Mouse (Mus musculus) cerebellum, adult 9-10 months (tissue): ENCODE data around the gene Fitm1.

ENCODE experiments used
- DNase-seq: peaks from one replicate; pipeline ENCODE4 v3.0.0; 2022

Gene Fitm1

DNA sequence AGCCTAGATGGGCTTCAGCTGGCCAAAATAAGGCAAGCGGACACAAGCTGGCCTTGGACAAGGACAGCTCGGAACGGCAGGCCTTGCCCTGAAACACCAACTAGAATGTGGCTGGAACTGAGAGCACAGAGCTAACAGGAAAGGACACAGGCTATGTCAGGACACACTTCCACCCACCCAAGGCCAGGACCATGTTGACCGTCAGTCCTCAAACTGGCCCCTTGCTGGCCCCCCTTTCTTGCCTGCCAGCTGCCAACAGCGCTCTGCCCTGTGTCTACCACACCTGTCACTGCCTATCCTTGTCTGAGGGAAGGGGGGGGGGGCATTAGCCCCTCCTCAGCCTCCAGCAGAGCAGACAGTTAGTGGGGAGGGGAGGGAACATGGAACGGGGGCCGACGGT is at the start of gene Fitm1:
TSS of gene Fitm1 (plus strand) at position 316 of the 400 bp plus-strand sequence.
- DNase-seq, result no peak

DNA sequence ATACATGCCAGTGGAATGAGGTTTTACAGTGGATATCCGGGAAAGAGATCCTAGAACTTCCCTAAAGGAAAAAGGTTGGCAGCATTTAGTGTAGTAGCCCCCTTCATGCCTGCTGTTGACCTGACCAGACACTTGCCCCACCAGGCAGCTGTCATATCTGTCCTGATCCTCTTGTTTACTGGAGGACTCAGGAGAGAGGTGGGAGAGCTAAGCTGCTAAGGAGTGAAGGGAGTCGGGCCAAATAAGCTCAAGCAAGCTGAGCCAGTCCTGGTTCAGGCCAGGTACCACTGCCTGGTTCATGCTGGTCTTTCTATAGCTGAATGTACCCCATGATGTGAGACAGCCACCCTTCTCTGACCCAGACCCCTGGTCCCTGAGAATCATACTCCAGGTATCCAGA is 48.7 kb upstream of the Fitm1 start:
- no peak for DNase-seq

DNA sequence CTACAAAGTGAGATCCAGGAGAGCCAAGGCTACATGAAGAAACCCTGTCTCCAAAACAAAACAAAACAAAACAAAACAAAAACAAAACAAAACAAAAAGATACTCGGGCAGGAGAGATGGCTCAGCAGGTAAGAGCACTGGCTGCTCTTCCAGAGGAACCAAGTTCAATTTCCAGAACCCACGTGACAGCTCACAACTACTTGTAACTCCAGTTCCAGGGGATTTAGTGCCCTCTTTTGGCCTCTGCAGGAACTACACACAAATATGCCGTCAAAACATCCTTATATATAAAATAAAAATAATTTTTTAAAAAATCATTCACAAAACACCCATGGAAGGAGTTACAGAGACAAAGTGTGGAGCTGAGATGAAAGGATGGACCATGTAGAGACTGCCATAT is 47.5 kb upstream of the Fitm1 start:
- peak; percentile 48 for DNase-seq

DNA sequence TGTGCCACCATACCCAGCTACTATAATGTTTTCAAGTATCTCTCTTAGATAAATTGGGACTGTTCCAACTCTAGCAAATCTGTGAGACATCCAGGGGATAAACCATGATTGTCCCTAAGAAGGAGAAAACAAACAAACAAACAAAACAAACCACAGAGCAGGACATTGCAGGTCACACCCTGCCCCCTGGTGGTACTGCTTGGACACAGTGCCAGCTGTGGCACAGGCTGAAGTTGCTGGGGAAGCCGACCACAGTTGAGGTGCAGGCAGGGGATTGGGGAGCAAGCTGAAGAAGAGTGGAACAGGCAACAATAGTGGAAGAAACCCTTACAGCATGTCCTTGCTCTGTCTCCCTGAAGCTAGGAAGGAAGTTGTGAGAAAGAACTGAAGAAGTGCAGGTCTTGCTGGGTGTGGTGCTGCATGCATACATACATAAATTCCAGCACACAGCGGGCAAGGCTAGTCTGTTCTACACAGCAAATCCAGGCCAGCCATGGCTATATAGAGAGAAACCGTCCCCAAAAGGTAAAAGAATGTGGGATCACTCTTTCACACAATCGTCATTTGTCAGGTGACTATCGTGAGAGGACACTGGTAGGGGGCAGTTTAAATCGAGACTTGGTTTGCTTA is 39.2 kb upstream of the Fitm1 start:
- no peak for DNase-seq

DNA sequence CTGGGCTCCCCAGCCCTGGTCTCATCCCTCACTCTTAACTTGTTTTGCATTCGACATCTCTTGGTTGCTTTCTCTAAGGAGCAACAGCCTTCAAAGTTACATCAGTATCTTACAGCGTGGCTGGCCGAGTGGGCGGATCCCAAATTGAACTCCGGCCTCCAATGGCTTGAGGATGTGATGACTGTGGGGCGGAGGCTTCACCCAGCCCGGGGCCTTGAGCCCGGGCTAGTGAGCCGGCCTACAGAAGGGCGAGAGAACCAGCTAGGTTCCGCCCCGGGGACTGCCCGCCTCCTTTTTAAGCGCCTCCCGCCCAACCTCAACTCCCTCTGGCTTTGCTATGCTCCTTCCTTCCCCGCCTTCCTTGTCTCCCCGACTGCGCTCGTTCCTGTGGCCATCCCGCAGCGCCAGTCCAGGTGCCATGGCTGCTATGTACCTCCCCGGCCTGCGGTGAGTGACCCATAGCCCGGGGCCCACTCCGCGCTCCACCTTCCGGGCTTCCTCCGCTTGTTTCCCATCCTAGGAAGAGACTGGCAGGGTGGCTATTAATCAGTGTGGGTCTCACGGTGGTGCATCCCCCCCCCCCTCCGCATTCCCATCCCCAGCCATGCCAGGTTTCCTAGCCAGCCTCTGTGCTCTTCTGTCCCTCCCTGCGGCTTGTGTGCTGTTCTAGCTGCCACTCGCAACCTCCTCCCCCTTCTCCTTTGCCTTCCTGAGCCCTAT is 35.2 kb upstream of the Fitm1 start, which contains the start of gene Pck2:
TSS of gene Pck2 (plus strand) at position 200 of the 720 bp plus-strand sequence.
- peak; percentile 89 for DNase-seq

DNA sequence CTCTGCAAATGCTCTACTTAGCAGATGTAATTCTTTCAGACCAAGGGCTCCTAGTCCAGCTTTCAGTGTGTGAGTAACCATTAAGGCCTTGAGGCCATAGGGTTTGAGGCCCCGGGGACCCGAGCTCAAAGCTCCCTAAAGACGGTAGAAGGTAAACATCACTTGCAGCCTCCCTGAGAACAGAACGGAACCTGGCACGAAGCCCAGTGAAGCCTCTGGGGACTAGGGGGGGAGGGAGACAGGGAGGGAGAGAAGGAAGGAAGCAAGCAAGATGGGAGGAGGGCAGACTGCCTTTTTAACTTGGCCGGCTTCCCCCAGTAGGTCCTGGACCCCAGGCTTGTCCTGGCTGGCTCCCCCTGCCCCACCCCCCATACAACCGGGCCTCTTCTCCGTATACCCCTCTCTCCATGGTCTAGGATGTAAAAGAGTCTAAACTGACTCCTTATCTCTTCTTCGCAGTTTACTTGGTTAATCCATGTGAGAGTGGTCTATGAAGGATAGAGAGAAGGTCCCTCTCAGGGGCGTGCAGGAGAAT is 34.6 kb upstream of the Fitm1 start:
- peak; percentile 88 for DNase-seq

DNA sequence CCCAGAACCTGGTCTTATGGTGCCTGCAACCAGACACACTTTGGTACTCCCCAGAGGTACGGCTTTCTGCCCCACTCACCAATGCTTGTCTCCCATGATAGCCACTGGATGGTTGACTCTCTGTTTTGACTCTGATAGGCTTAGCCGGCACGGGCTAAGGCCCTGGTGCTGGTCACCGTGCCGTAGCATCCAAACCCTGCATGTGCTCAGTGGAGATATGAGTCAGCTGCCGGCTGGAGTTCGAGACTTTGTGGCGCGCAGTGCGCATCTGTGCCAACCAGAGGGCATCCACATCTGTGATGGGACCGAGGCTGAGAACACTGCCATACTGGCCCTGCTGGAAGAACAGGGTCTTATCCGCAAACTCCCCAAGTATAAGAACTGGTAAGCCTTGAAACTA is 33.1 kb upstream of the Fitm1 start:
- DNase-seq, result no peak

DNA sequence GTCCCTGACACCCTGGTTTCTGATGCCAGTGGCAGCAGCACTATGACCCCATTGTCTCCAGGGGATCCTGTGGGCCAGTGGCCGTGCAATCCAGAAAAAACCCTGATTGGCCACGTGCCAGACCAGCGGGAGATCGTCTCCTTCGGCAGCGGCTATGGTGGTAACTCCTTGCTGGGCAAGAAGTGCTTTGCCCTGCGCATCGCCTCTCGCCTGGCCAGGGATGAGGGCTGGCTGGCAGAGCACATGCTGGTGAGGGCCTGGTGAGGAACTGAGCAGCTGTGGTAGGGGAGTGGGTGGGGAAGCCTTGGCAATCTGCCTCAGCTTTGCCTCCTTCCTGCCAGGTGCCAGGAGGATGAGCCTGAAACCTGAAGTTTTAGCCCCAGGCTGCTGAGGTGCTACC is 31.1 kb upstream of the Fitm1 start:
- DNase-seq, result peak; percentile 47

DNA sequence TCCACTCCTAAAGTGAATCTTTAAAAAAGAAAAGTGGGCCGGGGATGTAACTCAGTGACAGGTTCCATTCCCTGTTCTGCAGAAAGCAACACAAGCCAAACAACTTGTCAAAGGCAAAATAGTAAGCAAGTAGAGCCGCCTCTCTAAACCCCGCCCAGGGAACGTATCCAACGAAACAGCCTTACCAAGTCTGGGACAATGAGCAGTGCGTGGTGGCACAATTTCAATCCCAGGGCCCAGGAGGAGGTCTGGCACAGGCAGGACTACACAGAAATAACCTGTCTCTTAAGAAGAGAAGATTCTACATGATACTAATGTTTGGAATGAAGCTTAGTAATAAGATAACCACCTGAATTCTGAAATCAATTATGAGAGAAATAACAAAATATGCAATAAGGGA is 25.2 kb upstream of the Fitm1 start:
- no peak for DNase-seq

DNA sequence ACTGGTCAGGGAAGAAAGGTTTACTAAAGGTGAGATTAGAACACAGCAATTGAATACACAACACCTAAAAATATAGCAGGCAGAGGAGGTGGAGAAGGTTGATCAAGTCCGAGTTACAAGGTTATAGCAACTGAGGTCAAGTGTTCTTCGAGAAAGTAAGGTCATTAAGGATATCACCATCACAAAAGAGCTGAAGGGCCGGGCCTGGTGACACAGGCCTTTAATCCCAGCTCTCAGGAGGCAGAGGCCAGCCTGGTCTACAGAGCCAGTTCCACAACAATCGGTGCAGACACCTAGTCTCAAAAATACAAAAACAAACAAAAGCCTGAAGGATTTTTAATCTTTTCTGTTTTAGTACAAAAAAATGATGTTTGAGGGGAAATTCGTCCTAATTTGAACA is 24.1 kb upstream of the Fitm1 start:
- no peak for DNase-seq

DNA sequence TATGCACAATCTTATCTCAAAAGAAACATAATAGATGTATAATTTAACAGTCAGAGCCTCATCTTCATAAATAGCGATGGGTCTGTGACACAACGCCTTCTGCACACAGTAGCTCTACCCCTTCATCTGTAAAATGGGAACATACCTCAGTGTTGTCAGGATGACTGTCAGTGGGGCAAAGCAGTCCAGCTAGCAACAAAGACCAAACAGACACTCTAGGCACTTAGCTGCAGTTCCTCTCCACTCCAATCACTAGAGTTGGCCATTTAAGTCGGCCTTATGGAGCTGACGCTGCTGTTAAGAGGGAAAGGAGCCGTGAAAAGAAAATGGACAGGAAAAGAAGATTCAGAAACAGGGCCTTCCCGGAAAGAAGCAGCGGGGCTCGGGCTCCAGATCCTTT is 23.6 kb upstream of the Fitm1 start:
- no peak for DNase-seq

DNA sequence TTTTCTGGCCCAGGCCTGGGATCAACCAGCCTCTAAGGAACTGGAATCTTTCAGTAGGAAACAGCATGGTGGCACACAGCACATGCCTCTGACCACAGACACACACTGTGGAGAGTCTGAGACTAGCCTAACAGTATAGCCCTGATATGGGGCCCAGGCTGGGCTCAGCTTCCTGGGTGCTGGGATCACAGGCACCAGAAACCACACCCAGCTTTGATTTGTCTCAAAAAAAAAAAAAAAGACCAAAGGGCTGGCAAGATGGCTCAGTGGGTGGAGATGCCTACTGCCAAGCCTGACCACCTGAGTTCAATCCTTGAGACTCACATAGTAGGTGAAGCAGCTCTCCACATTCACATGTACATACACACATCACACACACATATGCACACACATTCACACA is 20.8 kb upstream of the Fitm1 start:
- DNase-seq, result no peak

DNA sequence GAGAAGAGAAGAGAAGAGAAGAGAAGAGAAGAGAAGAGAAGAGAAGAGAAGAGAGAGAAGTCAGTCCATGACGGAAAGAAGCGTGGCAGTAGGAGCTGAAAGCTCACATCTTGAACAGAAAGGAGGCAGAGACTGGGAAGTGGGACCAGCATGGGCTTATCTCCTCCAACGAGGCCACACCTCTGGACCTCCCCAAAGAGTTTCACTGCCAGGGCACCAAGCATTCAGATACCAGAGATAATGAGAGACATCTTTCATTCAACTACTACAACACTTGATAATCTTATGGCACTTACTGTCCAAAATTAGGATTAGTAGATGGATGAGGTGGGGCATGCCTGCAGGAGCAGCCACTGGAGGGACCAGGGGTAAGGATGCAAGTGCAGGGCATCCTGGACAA is 19.6 kb upstream of the Fitm1 start:
- no peak for DNase-seq

DNA sequence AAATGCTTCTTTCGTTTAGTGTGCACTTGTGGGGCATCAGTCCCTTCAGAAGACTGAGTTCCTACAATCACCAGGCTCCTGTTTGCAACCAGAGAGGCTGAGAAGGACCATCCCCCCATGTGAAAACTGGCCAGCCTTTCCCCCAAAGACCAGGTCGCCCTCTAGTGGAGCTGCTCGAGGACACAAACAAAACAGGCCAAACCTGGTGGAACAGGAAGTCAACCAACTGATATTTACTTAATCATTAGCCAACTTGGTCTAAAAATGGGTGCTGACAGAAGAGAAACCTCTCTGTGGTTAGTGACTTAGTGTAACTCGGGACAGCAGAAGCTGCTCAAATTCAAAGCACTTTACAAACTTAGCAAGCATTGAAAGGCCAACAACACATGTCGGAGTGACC is 18.4 kb upstream of the Fitm1 start:
- peak; percentile 85 for DNase-seq

DNA sequence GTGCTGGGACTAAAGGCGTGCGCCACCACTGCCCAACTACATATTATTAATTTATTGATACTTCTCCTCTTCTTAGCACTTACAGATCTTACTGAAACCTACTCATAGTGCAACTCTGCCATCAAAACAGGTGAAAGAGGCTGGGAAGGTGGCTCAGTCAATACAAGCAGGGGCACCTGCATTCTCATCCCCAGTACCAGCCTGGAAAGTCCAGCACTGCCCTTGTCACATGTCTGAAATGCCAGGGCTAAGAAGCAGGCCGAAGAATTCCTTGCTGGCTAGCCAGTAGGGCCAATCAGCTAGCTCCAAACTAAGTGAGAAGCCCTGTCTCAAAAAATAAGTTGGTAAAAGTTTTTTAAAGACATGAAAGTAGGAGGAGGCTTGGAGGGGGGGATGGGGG is 17.8 kb upstream of the Fitm1 start:
- no peak for DNase-seq

DNA sequence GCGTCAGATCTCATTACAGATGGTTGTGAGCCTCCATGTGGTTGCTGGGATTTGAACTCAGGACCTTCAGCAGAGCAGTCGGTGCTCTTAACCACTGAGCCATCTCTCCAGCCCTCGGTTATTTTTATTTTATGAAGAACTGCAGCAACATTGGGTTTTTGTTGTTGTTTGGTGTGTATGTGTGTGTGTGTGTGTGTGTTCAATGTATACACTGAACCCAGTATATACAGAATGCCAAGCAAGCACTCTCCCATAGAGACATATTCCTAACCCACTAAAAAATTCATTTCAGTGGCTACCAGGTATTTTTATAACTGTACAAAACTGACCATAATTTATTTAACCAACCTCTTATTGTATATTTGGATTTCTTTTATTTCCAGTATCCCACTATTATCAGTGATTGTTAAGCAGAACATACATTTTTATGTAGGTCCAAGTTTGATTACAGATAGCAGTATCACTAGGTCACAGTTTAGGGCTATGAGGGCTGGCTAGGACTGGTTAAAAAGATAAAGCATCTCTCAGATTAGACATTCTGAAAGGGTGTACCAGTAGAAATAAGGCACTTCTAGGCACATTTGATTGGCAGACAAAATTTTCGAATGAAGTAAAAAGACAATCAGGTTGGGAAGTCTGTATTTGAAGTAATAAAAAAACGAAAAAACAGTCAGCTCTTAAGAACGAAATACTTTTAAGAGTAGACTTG is 16.5 kb upstream of the Fitm1 start:
- DNase-seq, result no peak

DNA sequence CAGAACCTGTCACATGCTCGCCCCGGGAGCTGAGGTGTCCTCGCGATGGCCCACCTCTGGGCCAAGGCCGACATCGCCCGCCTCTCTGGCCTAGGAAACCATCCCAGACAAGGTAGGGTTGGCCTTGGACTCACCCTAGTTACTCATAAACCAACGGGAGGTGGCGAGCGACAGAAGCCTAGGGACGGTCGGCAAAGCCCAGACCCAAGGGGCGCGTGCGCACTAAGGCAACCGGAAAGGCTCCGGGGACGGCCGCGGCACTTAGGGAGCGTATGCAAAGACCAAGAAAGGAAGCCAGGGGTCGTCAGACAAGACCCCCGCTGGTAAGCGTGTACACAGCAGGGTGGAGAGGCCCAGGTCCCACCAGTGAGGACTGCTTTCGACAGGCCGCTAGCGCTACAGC is 15.6 kb upstream of the Fitm1 start, which contains the start of gene Dcaf11:
TSS of gene Dcaf11 (plus strand) at position 208 of the 403 bp plus-strand sequence.
- peak; percentile 93 for DNase-seq

DNA sequence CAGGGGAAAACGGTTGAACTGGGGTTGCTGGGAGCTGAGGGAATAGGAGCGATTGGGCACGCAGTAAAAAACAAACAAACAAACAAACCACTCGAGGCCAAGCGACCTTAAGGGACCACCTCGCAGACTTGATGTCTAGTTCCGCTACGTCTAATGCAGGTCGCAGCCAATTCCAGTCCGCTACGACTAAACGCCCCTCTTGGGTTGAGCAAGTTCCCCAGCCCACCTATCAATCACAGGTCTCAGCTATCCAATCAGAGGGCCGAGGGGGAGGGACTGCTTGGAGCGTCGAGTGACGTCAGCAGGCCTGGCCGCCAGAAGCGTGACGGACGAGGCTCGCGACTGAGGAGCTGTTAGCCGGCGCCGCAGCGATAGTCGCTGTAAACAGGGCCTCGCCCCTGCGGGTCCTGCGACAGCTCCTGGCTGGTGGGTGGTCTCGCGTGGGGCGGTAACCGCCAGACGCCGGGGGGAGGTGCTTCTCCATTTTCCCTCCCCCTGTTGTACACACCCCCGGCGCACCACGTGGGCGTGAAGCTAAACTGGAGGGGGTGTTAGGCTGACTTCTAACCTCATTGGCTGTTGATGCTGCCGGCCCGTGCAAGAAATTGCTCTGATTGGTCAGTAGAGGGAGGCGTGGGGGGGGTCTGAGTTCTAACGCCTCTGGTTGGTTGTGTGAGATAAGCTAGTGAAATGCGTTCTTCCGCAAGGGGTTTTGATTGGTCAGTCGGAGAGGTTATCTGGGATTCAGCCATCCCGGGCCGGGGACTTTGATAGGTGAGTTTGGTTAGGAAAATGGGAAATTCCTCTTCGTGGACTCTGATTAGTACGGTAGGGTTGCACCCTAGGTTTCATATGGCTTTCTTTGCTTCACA is 15.0 kb upstream of the Fitm1 start, which contains the start of gene A730061H03Rik:
TSS of gene A730061H03Rik (minus strand) at position 205 of the 872 bp plus-strand sequence.
- DNase-seq, result peak; percentile 100

DNA sequence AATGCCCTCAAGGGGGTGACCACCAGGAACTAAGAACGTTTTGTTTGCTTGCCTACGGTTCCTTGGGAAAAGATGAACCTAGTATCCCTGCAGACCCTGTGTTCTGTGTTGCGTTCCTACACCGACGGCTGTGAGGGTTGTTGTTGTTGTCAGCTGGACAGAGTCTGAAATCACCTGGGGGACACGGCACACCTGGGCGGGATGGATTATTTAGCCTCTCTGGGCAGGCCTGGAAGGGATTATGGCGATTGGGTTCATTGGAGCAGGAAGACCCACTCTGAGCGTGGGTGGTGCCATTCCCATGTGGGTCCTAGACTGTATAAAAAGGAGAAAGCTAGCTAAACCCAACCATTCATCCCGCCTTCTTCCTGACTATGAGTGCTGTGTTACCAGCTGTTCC is 13.6 kb upstream of the Fitm1 start:
- no peak for DNase-seq

DNA sequence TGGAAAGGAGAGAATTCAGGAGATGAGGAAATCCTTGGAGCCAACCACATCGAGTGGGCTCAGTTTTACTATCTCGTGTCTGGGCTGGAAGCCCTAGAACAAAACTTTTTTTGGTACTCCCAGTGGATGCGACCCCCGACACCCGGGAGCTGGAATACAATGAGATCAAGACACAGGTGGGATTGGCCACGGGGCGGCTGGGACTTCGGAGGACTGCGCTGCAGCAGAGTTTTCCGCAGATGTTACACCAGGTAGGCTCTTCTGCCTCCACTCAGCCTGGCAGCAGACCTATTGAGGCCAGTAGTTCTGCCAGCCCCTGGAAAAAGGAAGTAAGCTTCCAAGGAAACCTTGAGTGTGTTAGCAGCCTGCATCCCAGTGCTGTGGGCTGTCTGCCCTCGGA is 12.2 kb upstream of the Fitm1 start:
- DNase-seq, result no peak

DNA sequence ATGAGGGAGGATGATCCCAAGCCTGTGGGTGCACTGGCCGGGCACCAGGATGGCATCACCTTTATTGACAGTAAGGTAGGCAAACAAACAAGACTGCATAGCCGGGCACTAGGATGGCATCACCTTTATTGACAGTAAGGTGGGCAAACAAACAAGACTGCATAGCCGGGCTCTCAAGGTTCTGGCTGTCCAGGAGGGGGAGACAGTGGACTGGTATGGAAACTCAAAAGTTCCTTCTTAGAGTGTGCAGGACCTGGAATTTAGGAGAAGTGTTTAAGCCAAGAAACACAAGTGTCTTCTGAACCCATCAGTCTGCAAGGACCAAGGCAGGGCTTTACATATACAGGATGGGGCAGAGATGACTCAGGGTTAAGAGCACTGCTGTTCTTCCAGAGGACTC is 9.7 kb upstream of the Fitm1 start:
- no peak for DNase-seq

DNA sequence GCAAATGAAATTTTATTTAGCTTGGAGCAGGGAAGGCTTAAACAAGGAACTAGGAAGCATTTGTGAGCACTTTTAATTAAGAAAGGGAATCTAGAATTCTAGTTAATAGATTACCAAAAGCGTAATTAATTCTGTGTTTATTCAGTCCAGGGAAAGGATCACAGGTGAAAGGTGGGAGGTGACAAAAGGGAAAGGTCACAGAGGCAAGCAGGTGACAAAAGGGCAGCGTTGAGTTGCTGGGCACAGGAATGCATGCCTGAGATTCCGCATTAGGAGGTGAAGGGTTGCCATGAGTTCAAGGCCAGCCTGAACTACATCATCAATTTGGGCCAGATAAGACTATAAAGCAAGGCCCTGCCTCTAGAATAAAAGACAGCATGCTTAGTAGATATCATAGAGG is 7.9 kb upstream of the Fitm1 start:
- DNase-seq, result no peak

DNA sequence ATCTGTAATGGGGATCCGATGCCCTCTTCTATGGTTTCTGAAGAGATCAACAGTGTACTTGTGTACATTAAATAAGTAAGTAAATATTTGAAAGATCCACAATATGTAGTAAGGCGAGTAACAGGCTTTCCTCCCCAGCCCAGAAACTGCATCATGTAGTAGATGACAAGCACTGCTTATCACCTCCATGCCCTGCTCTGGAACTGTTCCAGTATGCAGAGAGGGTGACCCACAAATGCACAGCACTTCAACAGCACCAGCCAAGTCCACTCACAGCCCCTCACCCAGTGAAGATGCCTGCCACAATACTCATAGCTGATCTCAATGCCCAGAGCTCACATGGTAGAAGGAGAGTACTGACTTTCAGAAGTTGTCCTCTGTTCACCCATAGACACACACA is 4.8 kb upstream of the Fitm1 start:
- DNase-seq, result no peak
